Mouse (Mus musculus) urinary bladder, postnatal 10 days (tissue): ENCODE results near the gene Myo1f.

ENCODE experiments used
- DNase-seq: peaks from one replicate; pipeline ENCODE4 v3.0.0; 2022; ENCODE audit warnings: low spot score

Gene Myo1f

GRCm38 (mm10) chr17:33649781-33650475 lies 94.4 kb downstream of the Myo1f start:
- DNase-seq = no peak
